Mouse (Mus musculus) urinary bladder, postnatal 14 days (tissue): ENCODE results near the gene Vsig8.

ENCODE experiments used
- DNase-seq: peaks from one replicate; pipeline ENCODE4 v3.0.0; 2021; ENCODE audit warnings: low spot score

The Vsig8 gene

DNA sequence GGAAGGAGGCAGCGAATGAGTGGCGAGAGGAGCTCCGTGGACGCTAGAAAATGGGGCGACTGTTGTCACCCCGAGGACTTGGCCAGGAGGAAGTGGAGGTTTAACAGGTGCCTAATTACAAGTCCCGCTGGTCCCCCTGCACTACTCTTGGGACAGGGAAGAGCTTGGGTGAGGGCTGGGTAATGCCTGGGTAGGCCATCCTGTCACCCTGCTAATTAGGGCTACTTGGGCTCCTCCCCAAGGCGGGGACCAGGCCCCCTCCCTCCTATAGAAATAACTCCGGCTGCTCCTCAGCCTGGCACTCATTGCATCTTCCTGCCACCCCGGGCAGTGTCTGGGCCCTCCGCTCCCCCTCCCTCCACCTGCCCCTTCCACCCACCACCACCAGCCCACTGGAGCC lies at the start of gene Vsig8:
Vsig8 (plus strand) TSS at position 301 of the 400 bp plus-strand sequence.
- no peak for DNase-seq

DNA sequence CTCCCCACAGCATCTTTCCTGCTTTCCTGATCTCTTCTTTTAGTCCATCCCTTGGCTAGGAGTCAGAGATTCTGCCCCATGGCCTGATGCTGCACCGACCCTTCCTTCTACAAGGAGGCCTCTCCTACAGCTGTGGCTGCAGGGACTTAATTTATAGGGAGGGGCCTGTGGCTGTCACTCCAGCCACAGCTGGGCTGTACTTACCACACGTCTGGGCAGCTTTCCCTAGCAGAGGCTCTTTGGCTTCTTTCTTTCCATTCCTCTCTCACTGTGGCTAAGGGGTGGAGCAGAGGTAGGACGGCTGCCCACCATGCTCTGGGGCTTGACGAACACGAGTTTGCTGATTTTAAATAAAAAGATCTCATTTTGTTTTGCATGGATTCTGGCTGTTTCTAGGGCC lies 48.7 kb upstream of the Vsig8 start:
- DNase-seq = no peak

GRCm38 (mm10) chr1:172507701-172508100 lies 48.0 kb upstream of the Vsig8 start:
- no peak for DNase-seq

- DNase-seq = no peak
Observed at GRCm38 (mm10) chr1:172508172-172508571, 47.6 kb upstream of the Vsig8 start.

DNA sequence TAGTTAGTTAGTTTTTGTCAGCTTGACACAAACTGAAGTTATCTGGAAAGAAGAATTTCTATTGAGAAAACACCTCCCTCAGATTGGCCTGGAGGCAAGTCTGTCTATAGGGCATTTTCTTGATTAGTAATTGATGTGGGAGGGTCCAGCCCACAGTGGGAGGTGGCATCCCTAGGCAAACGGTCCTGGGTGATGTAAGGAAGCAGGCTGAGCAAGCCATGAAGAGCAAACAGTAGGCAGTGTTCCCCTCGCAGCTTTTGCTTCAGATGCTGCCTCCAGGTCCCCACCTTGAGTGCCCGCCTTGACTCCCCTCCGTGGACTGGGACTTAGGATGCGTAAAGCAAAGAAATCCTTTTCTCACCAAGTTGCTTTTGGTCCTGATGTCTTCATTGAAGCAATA lies 46.5 kb upstream of the Vsig8 start:
- no peak for DNase-seq

DNA sequence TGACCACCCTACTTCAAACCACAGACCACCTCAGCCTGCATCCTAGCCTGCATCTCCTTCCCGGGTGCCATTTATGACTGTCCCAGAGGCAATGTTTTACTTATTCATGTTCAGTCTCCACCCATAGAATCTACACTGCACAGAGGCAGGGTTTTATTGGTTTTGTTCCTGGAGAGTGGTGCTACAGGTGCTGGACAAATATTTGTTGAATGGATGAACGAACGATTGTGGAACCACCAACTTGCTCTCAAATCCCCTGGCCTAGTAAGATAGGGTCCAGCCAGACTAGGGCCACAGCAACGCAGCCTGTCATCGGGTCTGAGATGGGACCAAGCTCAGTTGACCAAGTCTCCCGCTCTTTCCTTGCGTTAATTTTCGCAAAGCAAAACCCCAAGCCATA lies 45.8 kb upstream of the Vsig8 start:
- DNase-seq = no peak

DNA sequence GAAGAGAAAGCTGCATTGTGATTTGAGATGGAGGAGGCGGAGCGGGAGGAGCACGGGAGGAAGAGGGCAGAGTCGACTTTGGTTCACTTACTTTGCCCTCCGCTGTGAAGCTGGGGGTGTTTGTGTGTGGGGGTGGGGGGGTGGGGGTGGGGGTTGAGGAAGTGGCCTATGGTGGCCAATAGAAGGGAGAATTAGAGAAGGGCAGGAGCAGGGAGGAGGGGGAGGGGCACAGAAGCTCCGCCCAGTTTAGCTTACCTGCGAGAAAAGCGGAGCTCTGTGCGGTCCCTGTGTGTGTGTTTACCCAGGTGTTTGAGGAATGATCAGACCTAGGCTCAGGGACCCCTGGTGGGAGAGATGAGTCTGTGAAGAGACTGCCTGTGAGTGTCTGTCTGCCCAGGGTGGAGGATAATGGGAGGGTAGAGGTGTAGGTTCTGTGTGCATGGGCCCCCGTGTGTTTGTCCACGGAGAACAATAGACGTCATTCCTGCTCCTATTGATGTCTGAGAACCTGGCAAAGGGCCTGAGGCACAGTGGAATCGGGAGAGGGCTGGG lies 45.2 kb upstream of the Vsig8 start:
- no peak for DNase-seq

- no peak for DNase-seq
Observed at GRCm38 (mm10) chr1:172512962-172513361, 42.8 kb upstream of the Vsig8 start.

DNA sequence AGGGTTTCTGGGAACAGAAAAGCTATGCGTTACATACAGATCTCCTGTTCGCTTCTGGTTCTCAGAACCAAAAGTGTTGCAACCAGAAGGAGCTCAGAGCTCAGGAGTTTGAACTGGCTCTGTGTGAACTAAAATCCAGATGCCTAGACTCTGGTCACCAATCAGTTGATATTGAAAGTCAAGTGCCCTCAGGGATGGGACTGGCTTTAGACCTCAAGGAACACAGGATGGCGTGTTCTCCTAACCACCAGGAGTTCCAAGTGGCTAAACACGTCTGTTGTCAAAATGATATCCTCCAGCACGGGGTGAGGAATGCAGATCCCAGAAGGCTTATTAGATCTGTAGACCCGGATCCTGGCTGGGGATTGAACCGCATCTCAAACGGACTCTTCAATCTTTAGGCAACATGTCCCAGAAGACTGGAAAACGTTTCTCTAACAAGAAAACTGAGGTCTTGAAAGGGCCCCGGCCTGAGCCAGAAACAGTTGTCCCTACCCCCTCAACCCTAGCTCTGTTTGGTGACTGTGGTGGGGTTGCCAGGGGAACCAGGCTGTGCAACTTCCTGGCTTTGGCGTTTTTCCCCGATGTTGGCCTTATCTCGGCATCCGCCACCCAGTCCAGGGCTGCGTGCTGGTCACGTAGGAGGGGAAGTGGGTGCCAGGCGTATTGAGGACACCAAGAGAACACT lies 42.1 kb upstream of the Vsig8 start:
- DNase-seq = no peak

DNA sequence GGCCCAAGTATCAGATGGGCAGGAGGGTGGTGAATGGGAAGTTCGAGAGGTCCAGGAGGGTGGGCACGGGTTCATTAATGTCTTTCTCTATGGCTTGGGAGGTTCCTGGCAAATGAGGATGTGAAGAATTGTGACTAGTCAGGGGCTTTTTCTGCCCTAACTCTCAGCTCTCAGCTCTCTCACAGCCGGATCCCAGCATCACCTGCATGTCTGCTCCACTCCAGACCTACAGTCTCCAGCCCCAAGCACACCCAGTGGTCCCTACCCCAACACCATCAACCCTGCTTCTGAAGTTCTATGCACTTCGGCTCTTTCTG lies 41.6 kb upstream of the Vsig8 start:
- no peak for DNase-seq

GRCm38 (mm10) chr1:172514551-172515268 lies 41.0 kb upstream of the Vsig8 start:
- DNase-seq = no peak

DNA sequence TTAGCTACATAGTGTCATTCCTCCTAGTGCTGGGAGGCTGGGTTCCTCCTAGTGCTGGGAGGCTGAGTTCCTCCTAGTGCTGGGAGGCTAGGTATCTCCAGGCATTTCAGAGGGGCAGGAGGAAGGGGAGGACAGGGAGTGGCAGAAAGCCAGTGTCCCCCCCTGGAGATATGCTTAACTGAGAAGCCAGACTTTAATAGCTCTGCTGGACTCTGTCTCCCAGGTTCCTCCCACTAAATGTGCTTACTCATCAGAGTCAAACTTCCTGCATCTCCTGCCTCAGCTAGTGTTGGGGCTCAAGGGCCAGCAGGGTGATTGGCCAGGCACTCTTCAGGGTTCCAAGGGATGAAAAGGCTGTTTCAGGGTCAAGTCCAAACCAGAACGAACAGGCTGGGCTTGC lies 40.3 kb upstream of the Vsig8 start:
- DNase-seq = no peak

- DNase-seq = no peak
Observed at GRCm38 (mm10) chr1:172518013-172518412, 37.7 kb upstream of the Vsig8 start.

DNA sequence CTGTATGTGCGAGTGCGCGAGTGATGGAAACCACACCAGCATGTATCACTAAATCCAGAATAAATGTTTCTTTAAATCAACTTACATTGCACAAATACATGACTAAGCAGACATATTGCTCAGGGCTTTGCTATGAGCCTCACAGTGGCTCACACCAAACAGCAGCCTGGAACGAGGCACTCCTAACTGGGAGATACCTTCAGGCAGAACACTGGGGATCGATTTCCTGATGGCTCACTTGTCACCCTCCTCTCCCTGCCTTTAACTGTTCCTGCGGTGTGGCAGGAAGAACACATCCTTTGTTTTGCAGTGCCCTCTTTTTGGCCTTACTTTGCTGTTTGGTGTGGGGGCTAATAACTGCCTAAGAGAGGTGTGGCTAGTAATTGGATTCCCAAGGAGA lies 36.1 kb upstream of the Vsig8 start:
- DNase-seq = no peak

- peak; percentile 85 for DNase-seq
Observed at GRCm38 (mm10) chr1:172520576-172521440, 34.9 kb upstream of the Vsig8 start, which contains the start of gene Cfap45. TSS of gene Cfap45 (plus strand) at chr1:172520801.

- DNase-seq = no peak
Observed at GRCm38 (mm10) chr1:172522524-172522923, 33.2 kb upstream of the Vsig8 start.

GRCm38 (mm10) chr1:172523699-172524101 lies 32.0 kb upstream of the Vsig8 start:
- peak; percentile 28 for DNase-seq

DNA sequence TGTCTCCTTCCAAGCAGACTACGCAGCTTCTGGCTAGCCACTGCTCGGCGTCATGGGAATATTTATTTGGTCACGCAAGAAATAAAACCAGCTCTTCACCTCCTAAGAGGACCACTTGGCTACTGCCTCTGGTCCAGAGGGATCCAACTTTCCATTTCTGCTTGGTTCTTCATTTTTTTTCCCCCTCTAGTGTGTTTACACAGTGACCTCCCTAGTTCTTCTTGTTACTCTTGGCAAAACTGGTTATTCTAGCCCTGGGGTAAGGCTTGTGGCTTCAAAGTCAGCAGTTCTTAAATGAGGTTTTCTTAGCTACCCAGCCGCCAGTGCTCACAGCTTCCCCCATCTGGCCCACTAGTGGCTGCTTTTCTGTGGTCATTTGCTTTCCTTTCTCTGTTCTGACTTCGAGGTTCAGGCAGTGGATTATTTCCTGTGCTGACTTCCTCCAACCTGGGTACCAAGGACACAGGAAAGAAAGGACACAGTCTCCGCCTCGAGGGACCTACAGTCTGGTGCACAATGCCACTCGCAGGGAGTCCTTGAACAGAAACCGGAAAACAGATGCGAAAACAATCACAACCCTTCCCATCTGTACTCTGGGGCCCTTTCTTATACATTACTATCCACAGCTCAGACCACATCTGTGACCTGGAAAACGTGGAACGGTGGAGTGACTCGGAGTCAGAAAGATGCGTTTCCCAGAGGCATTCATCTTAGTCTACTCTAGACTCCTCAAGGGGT lies 30.5 kb upstream of the Vsig8 start:
- peak; percentile 48 for DNase-seq

DNA sequence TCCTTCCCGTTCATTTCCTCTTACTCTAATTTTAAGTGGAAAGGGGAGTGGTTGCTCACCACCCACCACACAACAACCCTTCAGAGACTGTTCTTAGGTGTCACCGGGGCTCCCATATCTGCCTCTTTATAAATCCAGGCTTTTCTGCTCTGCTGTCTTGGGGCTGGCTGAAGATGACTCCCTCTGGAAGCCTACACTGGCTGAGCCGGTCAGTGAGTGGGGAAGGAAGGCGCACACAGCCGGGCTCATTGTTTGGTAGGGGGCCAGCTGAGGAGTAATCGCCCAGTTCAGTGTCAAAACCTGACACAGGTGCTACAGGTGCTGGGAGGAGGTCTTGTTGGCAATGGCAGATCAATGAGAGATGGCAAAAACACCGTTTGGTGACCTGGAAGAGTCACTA lies 29.8 kb upstream of the Vsig8 start:
- no peak for DNase-seq

DNA sequence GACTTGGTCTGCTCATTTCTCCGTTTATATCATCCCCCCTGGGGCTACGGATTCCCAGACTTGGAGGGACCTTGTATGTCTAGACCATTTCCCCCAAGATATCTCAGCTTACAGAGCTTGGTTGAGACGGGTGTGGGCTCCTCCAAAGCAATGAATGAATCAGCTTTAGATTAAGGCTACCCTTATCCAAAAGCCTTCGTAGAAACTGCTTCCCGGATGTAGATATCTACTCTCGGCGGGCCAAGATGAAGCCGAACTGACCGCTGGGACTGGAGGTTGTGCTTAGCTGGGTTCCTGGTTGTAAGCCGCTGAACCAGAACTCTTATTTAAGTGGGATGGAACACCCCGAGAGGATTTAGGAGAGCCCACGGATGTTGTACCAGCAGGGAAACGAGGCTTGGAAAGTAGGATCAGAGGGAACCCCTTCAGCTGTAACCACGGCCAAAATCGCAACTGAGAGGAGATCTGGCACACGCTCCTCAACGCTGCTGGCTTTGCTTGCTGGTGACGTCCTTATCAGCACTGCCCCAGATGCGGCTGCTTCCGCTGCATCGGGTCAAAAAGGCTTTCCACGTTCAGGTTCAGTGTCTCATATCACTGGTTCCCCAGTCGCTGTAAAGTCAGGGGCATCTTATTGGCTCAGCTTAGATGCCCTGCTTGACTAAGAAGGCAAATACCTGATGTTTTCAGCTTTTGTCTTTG lies 29.2 kb upstream of the Vsig8 start:
- DNase-seq = no peak

DNA sequence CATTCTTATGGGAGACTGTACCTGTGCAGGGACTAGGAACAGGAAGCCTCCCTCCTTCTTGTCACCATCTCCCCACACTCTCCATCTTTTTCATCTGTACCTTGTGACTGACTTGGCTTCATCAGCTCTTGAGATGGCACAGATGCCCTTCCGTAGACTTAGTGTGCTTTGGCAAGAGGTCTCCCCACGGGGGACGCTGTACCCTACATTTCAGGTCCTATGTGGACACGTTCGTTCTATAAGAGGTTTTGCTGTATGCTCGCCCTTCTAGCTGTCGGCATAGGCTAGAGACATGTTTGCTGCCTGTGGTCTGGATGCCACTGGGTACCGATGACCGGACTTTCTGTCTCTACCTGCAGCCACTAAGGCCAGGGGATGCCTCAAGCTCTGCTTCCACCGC lies 28.3 kb upstream of the Vsig8 start:
- DNase-seq = no peak
